ENCODE assay signal across 24 mouse cellular contexts in the genomic region with DNA sequence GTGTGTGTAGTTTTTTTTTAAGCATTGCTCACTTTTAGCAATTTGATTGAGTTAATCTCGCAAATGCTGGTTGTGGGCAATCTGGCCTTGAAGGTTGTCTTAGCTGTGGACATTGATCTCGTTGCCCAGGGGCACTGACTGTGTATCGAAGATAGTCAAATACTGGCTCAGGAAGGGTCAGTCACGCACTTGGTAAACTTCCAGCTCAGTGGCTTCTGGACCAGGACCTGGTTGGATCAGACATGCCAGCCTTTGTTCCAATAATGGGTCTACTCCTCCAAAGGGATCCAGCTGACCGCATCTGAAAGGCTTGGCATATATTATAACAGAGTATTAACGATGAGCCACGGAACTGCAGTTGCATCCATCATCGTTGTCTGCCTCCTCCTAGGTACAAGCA.
"Had no signal": no experiment of that assay in that cellular context is flagged by ENCODE, and none has a peak within 500 bp of the region (broad histone marks: within the 10 kb centered on the region; RNA-seq: fewer than 3 reads in every experiment).

No protein-coding gene starts in this region.

- DNase-seq: gastrocnemius, postnatal 14 days; gastrocnemius, postnatal 36 days; heart, adult 18-20 months; heart, postnatal 10 days; kidney, adult 11 months; kidney, adult 2 months; kidney, adult 9 months; kidney, postnatal 14 days; kidney, postnatal 36 days; layer of hippocampus, adult 9-11 months; layer of hippocampus, postnatal 36 days; left cerebral cortex, postnatal 4 days had no signal

- H3K9ac ChIP-seq: heart, embryonic 12.5 days; hindbrain, embryonic 13.5 days; hindbrain, embryonic 15.5 days; kidney, embryonic 15.5 days; limb, embryonic 13.5 days; limb, embryonic 15.5 days; liver, embryonic 12.5 days; liver, embryonic 14.5 days had no signal

- H3K27ac ChIP-seq: heart, embryonic 10.5 days; hindbrain, embryonic 13.5 days; hindbrain, embryonic 15.5 days; hindbrain, postnatal 0 days; kidney, embryonic 15.5 days; kidney, postnatal 0 days; limb, embryonic 13.5 days; limb, embryonic 15.5 days; liver, embryonic 12.5 days; liver, embryonic 14.5 days had no signal

- H3K9me3 ChIP-seq: heart, embryonic 10.5 days; heart, embryonic 12.5 days; hindbrain, embryonic 13.5 days; hindbrain, embryonic 15.5 days; kidney, embryonic 15.5 days; limb, embryonic 13.5 days; limb, embryonic 15.5 days; liver, embryonic 12.5 days had no signal

- H3K4me1 ChIP-seq: heart, embryonic 10.5 days; heart, embryonic 12.5 days; hindbrain, embryonic 13.5 days; kidney, embryonic 15.5 days; limb, embryonic 15.5 days; liver, embryonic 12.5 days had no signal

- H3K27me3 ChIP-seq: heart, embryonic 12.5 days; hindbrain, embryonic 13.5 days; hindbrain, embryonic 15.5 days; kidney, embryonic 15.5 days; limb, embryonic 13.5 days; limb, embryonic 15.5 days; liver, embryonic 12.5 days had no signal

- H3K36me3 ChIP-seq: heart, embryonic 10.5 days; heart, embryonic 12.5 days; hindbrain, embryonic 13.5 days; hindbrain, embryonic 15.5 days; kidney, embryonic 15.5 days; limb, embryonic 13.5 days; limb, embryonic 15.5 days; liver, embryonic 12.5 days had no signal

- ATAC-seq: hindbrain, postnatal 0 days; intestine, embryonic 16.5 days; liver, embryonic 12.5 days had no signal

- H3K4me2 ChIP-seq: heart, embryonic 12.5 days; hindbrain, embryonic 13.5 days; hindbrain, embryonic 15.5 days; kidney, embryonic 15.5 days; limb, embryonic 13.5 days; limb, embryonic 15.5 days; liver, embryonic 12.5 days had no signal

- H3K4me3 ChIP-seq: heart, embryonic 10.5 days; heart, embryonic 12.5 days; hindbrain, embryonic 13.5 days; hindbrain, embryonic 15.5 days; kidney, embryonic 15.5 days; limb, embryonic 13.5 days; limb, embryonic 15.5 days; liver, embryonic 12.5 days had no signal
